Mouse (Mus musculus) cerebellum, adult 9-11 months (tissue): ENCODE measurements at regions not wholly inside any gene's neighbourhood (a gene's known extent, or its start where the extent isn't known, plus 50 kb on each side); places are given as distances from the start of the nearest gene placed in this dataset.

Source experiments
- DNase-seq: peaks from one replicate; pipeline ENCODE4 v3.0.0; 2022

DNA sequence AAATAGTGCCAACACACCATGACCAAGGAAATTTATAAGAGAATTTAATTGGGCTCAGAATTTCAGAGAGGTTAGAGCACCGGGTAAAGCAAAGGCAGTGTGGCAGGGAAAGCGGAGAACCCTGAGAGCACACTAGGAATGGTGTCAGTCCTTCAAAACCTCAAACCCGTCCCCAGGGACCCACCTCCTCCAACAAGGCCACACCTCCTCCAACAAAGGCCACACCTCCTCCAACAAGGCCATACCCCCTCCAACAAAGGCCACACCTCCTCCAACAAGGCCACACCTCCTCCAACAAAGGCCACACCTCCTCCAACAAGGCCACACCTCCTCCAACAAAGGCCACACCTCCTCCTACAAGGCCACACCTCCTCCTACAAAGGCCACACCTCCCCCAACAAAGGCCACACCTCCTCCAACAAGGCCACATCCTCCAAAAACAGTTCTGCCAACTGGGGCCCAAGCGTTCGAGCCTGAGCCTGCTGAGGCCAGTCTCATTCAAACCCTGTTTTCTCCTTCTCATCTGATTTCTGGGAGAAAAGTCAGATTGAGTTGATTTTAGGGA lies 109.8 kb upstream of the Zfp217 start:
- no peak for DNase-seq

GRCm38 (mm10) chr2:170255997-170256396 lies 108.1 kb upstream of the Zfp217 start:
- DNase-seq, result no peak

DNA sequence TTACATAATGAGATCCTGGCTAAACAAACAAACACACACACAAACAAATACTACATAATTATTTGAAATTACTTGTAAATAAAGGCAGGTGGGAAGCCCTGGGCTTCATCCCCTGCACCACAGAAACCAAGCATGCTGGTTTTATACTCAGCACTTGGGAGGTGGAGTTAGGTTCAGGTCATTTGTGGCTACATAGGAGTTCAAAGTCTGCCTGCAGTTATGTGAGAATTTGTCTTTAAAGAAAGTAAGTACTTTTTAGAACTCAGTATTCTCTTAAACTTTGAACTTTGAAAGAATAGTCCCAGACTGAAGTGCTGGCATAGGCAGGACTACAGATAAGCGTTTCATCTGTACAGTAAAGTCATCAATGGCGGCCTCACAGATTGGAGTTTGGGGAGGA lies 107.6 kb upstream of the Zfp217 start:
- no peak for DNase-seq

- DNase-seq, result no peak
These were observed 106.0 kb upstream of the Zfp217 start for GRCm38 (mm10) chr2:170253681-170254440.

DNA sequence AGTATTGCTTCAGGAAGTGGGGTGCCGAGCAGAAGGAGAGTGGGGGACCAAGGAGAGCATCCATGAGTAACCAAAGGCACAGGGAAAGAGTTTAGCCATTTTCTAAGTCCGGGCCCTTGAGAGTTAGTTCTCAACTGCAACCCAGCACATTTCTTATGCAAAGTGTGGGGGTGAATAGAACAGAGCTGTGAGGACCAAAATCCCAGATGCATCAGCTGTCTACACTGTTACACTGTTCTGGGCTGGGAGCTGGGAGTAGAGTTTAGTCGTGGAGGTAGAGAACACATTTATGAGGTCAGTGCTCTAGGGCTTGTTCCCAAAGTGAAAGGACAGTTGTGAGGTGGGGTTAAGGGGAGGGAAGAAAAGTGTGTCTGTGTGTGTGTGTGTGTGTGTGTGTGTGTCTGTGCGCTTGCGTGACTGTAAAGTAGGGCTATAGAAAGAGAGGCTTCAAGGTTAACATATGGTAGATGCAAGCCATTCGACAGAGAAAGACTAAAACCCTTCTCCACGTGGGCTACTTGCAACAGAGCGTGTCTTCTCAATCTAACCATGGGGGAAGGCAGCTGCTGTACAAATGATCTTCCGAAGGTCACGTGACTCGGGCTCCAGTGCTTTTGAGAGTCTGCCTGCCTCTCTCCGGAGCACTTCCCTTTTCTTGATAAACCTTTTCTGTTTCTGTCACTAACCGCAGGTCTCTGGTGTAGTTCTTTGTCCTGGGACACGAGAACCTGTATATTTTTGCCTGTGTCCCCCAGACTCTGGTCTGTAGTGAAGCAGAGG lies 104.5 kb upstream of the Zfp217 start:
- no peak for DNase-seq

- DNase-seq, result no peak
These were observed 102.8 kb upstream of the Zfp217 start for GRCm38 (mm10) chr2:170250680-170251079.

DNA sequence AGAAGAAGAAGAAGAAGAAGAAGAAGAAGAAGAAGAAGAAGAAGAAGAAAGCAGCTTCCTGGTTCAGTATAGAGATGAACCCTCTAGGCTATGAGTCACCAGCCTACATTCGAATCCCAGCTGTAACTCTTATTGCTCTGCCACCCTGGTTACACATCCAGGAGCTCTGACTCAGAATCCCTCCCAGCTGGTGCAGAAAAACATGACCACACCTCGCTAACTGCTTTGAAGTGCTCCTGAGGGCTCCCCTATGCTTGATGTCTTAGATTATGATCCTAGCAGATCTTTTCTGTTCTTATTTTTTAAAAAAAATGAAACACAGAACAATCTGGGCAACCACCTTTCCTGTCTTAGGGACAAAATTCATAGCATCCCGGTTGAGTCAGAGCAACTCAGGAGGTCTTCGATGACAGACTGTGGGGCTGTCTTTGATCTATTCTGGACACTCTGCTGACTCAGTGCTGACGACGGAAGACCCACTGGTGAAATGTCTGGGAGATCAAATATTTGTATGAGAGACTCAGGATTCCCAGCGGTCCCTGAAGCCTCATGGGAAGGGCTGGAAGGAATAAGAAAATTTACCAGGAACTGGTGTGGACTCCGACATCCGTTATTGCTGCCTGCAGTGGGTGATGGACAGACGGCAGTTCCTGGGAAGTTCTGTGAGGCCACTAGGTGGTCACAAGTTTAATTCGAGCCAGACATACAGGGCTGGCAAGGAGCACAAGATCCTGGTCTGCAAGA lies 100.0 kb upstream of the Zfp217 start:
- DNase-seq, result no peak

- DNase-seq, result no peak
These were observed 97.9 kb upstream of the Zfp217 start for GRCm38 (mm10) chr2:170245637-170246341.

DNA sequence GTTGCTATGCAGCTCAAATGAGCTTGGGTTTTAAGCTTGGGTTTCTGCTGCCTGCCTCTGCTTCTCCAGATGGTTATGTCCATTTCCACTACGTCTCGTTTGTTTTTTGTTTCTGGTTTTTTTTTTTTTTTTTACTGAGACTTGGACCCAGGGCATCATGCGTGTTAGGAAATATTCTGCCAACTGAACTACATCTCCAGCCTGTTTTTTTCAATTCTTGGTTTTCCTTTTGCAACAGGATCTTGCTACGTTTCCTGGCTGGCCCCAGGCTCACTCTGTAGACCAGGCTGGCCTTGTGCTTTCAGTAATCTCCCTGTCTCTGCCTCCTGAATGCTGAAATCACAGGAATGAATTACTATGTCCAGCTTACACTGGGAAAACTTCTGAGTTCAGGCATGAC lies 96.2 kb upstream of the Zfp217 start:
- DNase-seq, result no peak

DNA sequence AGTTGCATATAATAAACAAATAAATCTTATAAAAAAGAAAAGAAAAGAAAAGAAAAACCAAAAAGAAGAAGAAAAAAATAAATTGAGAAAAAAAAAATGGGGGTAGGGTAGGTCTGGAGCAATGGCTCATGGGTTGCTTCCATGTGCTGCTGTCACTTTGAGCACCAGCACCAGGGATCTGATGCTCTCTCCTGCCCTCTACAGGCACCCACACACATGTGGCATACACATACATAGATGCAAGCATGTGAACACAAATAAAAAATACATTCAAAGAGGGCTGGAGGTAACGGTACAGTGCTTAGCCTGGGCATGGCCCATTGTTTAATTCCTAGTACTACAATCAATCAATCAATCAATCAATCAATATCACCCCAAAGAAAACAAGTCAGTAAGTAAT lies 90.1 kb upstream of the Zfp217 start:
- no peak for DNase-seq

- DNase-seq, result no peak
These were observed 85.5 kb upstream of the Zfp217 start for GRCm38 (mm10) chr2:170233426-170233825.

DNA sequence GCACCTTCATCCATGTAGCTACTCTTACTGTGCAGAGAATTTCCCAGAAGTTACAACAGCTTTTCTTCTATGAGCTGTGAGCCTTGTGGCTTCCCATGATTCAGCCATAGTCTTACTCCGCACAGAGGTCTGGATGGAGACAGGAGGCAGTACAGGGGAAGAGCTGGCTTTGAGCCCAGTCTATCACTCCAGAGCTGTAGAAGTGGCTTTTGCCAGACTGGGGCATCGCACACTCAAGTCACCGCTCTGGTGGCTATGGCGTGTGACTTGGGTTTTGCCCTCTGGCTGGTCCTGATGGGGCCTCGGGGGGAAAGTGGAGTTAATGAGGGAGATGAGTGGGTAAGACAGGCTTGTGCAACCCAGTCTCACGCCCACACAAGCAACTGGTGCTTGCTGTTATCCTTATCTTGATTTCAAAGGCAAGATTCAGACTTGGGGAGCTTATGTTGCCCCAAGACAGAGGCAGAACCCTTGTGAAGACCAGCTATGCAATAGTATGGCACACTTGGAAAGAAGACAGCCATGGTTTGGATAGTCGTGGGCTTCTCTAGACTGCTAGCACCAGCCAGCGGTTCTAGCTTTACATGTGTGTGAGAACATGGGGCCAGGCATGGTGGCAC lies 81.7 kb upstream of the Zfp217 start:
- no peak for DNase-seq

- no peak for DNase-seq
These were observed 80.6 kb upstream of the Zfp217 start for GRCm38 (mm10) chr2:170228318-170228994.

GRCm38 (mm10) chr2:170223872-170224271 lies 76.0 kb upstream of the Zfp217 start:
- DNase-seq, result no peak

DNA sequence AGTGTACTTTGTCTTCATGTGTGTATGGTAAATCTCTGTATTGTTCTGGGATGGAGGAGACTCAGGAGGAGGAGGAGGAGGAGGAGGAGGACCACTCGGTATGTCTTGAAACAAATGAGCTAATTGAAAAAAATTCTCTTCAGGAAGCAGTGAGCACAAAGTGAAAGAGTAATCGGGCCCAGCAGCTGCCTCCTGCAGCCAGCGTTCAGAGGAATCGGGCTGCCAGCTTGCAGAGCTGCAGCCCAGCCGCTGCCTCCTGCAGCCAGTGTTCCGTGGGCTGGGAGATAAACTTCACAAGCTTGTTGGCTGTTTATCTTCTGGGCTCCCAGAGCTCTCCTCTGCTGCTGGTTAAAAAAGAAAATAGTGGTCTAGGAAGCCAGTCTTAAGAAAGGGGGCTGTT lies 74.9 kb upstream of the Zfp217 start:
- DNase-seq, result no peak

- DNase-seq, result no peak
These were observed 74.2 kb upstream of the Zfp217 start for GRCm38 (mm10) chr2:170221994-170222535.

GRCm38 (mm10) chr2:170220871-170221369 lies 73.0 kb upstream of the Zfp217 start:
- DNase-seq, result no peak

- DNase-seq, result no peak
These were observed 72.5 kb upstream of the Zfp217 start for GRCm38 (mm10) chr2:170220443-170220842.

- DNase-seq, result no peak
These were observed 71.9 kb upstream of the Zfp217 start for GRCm38 (mm10) chr2:170219611-170220401.

DNA sequence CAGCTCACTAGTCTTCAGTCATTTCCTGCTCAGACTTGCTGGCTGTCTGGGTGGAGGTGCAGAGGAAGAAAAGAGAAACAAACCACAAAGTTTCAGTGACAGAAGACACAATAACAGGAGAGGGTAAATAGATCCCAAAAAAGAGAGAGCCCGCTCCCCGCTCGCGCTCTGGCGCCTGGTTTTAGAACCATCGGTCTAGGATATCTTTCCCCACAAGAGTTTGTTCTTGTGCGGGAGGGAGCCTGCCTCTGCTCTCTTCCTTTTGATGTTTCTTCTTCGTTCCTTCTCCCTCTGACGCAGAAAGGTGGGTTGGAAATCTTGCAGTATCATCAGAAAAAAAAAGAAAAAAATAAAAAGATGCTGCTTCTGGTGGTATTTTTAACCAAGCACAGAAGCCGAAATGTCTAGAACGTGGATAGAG lies 71.3 kb upstream of the Zfp217 start:
- DNase-seq, result no peak
